Mouse (Mus musculus): ENCODE data around the gene Eif4ebp2. TPM values are rescaled to one million over a fixed set of nuclear protein-coding genes. Genes with fewer than 3 reads are reported as not detected.
A peak's percentile ranks its signal among the peaks of the same experiment; 100 is the strongest.

Gene Eif4ebp2
- polyA plus RNA-seq, 1 experiment from 2014 or later: 34.8 TPM

DNA sequence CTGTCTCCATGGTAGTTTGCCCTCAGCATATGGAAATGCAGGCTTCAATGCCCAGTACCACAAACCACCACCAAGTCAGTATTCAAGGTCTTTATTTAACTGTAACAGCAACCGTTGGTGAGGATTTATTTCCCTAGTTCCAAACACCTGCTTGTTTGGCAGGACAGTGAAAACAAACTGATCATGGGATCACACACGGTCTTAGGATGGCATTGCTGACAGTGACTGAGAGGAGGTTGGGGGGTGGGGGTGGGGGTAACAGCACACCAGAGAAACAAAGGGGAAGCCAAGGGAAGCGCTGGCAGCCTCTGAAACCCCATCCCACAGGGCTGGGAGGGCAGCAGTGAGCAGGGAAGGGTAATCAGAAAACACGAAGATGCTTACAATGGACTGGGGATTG lies 24.0 kb downstream of the Eif4ebp2 start:
- DNase-seq (ENCODE audit: low spot score) (no peak), ATAC-seq (ENCODE audit: insufficient read depth, low FRiP score, low TSS enrichment) (no peak)
- H3K9me3 ChIP-seq (ENCODE audit: control insufficient read depth, low read length): no peaks in the 10 kb centered on the region
- no peaks in the 10 kb centered on the region for H3K4me1 ChIP-seq (ENCODE audit: control insufficient read depth, insufficient read depth, low read length)
- peaks cover 10% of the 10 kb centered on the region for H3K36me3 ChIP-seq (ENCODE audit: control insufficient read depth, insufficient read depth, low read length)
- H3K4me3 ChIP-seq (ENCODE audit: low read depth, low read length): no peak overlapping the region
- no peak overlapping the region for H3K4me2 ChIP-seq (ENCODE audit: low read depth)
- H3K27me3 ChIP-seq (ENCODE audit: control insufficient read depth, insufficient read depth, low read length): no peaks in the 10 kb centered on the region
- no peak overlapping the region for H3K9ac ChIP-seq (ENCODE audit: low read length)
- H3K27ac ChIP-seq (ENCODE audit: low read depth, low read length): no peak overlapping the region
- 61% methylated on average over 4 of the region's 4 CpGs for WGBS

- Histone ChIP-seq H3K36me3 (ENCODE audit: control insufficient read depth, insufficient read depth, low read length) (peaks cover 6% of the 10 kb centered on the region), H3K27ac (ENCODE audit: low read depth, low read length) (no peak overlapping the region), H3K9ac (ENCODE audit: low read length) (no peak overlapping the region), H3K4me3 (ENCODE audit: low read depth, low read length) (no peak overlapping the region), H3K4me2 (ENCODE audit: low read depth) (no peak overlapping the region), H3K27me3 (ENCODE audit: control insufficient read depth, insufficient read depth, low read length) (no peaks in the 10 kb centered on the region), H3K9me3 (ENCODE audit: control insufficient read depth, low read length) (no peaks in the 10 kb centered on the region), H3K4me1 (ENCODE audit: control insufficient read depth, insufficient read depth, low read length) (no peaks in the 10 kb centered on the region)
- DNase-seq (ENCODE audit: low spot score): no peak
- 97% methylated on average over 6 of the region's 6 CpGs for WGBS
- no peak for ATAC-seq (ENCODE audit: insufficient read depth, low FRiP score, low TSS enrichment)
Observed at GRCm38 (mm10) chr10:61427951-61428350, 24.5 kb downstream of the Eif4ebp2 start.

DNA sequence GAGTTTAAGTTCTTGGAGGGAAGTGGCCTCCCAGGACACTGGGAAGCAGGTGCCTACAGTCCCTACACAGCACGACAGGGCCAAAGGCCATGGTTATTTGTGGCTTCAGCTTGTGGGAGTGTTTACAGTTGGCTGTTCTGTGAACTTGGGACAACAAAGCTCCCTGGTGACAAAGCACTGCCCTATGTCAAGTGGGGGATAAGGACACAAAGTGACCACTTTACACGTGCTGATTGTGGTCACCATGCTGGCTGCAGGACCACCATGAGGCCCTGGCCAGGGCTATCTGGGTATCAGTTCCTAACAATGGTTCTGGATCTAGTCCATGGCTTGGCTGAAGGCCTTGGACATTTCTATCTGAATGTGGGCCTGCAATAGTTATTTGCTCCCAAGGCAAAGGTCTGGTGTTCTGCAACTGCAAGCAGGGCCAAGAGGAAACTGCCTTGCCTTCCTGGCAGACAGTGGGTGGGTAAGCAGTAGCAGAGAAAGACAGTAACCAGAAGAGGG lies 26.2 kb downstream of the Eif4ebp2 start:
- Histone ChIP-seq H3K36me3 (ENCODE audit: control insufficient read depth, insufficient read depth, low read length) (peaks cover 2% of the 10 kb centered on the region; the same call in 1 of the 2 replicates), H3K27me3 (ENCODE audit: control insufficient read depth, insufficient read depth, low read length) (no peaks in the 10 kb centered on the region), H3K9me3 (ENCODE audit: control insufficient read depth, low read length) (no peaks in the 10 kb centered on the region), H3K27ac (ENCODE audit: low read depth, low read length) (no peak overlapping the region), H3K9ac (ENCODE audit: low read length) (no peak overlapping the region), H3K4me3 (ENCODE audit: low read depth, low read length) (no peak overlapping the region), H3K4me2 (ENCODE audit: low read depth) (no peak overlapping the region), H3K4me1 (ENCODE audit: control insufficient read depth, insufficient read depth, low read length) (no peaks in the 10 kb centered on the region)
- no peak for DNase-seq (ENCODE audit: low spot score)
- no peak for ATAC-seq (ENCODE audit: insufficient read depth, low FRiP score, low TSS enrichment)
- 54% methylated on average over 2 of the region's 2 CpGs for WGBS

GRCm38 (mm10) chr10:61425047-61425446 lies 27.4 kb downstream of the Eif4ebp2 start:
- DNase-seq (ENCODE audit: low spot score) (no peak), ATAC-seq (ENCODE audit: insufficient read depth, low FRiP score, low TSS enrichment) (no peak)
- Histone ChIP-seq H3K9me3 (ENCODE audit: control insufficient read depth, low read length) (no peaks in the 10 kb centered on the region), H3K4me3 (ENCODE audit: low read depth, low read length) (no peak overlapping the region), H3K4me1 (ENCODE audit: control insufficient read depth, insufficient read depth, low read length) (no peaks in the 10 kb centered on the region), H3K27ac (ENCODE audit: low read depth, low read length) (no peak overlapping the region), H3K36me3 (ENCODE audit: control insufficient read depth, insufficient read depth, low read length) (peaks cover 2% of the 10 kb centered on the region; the same call in 1 of the 2 replicates), H3K4me2 (ENCODE audit: low read depth) (no peak overlapping the region), H3K9ac (ENCODE audit: low read length) (no peak overlapping the region), H3K27me3 (ENCODE audit: control insufficient read depth, insufficient read depth, low read length) (peaks cover 4% of the 10 kb centered on the region)
- WGBS: 75% methylated on average over 2 of the region's 2 CpGs

DNA sequence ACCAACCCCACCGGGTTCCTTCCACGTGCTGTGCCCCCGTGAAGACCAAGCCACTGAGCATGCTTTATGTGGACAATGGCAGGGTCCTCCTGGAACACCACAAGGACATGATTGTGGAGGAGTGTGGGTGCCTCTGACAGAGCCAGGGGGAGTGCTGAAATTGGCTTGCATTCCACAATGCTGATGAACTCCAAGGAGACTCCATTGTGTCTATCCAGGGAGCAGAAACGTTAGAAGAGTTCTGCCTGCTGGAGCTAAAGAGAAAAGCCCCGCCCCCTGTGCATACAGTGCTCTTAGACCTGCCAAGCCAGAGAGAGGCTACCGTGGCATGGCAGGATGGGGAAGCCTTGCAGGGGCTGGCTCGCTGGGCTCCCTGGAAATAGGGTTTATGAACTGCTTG lies 28.0 kb downstream of the Eif4ebp2 start:
- Histone ChIP-seq H3K4me2 (ENCODE audit: low read depth) (no peak overlapping the region), H3K27ac (ENCODE audit: low read depth, low read length) (no peak overlapping the region)

DNA sequence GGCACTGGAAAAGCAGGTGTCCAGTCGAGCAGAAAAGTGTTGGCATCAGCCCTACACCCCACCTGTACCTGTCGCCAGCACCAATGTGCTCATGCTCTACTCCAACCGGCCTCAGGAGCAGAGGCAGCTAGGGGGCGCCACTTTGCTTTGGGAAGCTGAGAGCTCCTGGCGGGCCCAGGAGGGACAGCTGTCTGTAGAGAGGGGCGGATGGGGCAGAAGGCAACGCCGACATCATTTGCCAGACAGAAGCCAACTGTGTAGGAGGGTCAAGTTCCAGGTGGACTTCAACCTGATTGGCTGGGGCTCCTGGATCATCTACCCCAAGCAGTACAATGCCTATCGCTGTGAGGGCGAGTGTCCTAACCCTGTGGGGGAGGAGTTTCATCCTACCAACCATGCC lies 29.2 kb downstream of the Eif4ebp2 start:
- ATAC-seq (ENCODE audit: insufficient read depth, low FRiP score, low TSS enrichment): no peak
- no peaks in the 10 kb centered on the region for H3K9me3 ChIP-seq (ENCODE audit: control insufficient read depth, low read length)
- no peak overlapping the region for H3K27ac ChIP-seq (ENCODE audit: low read depth, low read length)
- 58% methylated on average over 10 of the region's 10 CpGs for WGBS
- peaks cover 3% of the 10 kb centered on the region; the same call in 1 of the 2 replicates for H3K4me1 ChIP-seq (ENCODE audit: control insufficient read depth, insufficient read depth, low read length)
- H3K9ac ChIP-seq (ENCODE audit: low read length): no peak overlapping the region
- H3K36me3 ChIP-seq (ENCODE audit: control insufficient read depth, insufficient read depth, low read length): no peaks in the 10 kb centered on the region
- no peak overlapping the region for H3K4me3 ChIP-seq (ENCODE audit: low read depth, low read length)
- no peak for DNase-seq (ENCODE audit: low spot score)
- peaks cover 22% of the 10 kb centered on the region for H3K27me3 ChIP-seq (ENCODE audit: control insufficient read depth, insufficient read depth, low read length)
- no peak overlapping the region for H3K4me2 ChIP-seq (ENCODE audit: low read depth)

More for the DNA sequence above, 28.0 kb downstream of the Eif4ebp2 start:
- Histone ChIP-seq H3K9me3 (ENCODE audit: control insufficient read depth, low read length) (no peaks in the 10 kb centered on the region), H3K36me3 (ENCODE audit: control insufficient read depth, insufficient read depth, low read length) (no peaks in the 10 kb centered on the region), H3K27me3 (ENCODE audit: control insufficient read depth, insufficient read depth, low read length) (peaks cover 10% of the 10 kb centered on the region), H3K9ac (ENCODE audit: low read length) (no peak overlapping the region), H3K4me3 (ENCODE audit: low read depth, low read length) (no peak overlapping the region), H3K4me1 (ENCODE audit: control insufficient read depth, insufficient read depth, low read length) (no peaks in the 10 kb centered on the region)
- ATAC-seq (ENCODE audit: insufficient read depth, low FRiP score, low TSS enrichment) (no peak), DNase-seq (ENCODE audit: low spot score) (no peak)
- 44% methylated on average over 7 of the region's 7 CpGs for WGBS

GRCm38 (mm10) chr10:61422861-61423260 lies 29.6 kb downstream of the Eif4ebp2 start:
- Histone ChIP-seq H3K36me3 (ENCODE audit: control insufficient read depth, insufficient read depth, low read length) (no peaks in the 10 kb centered on the region), H3K4me2 (ENCODE audit: low read depth) (no peak overlapping the region), H3K27ac (ENCODE audit: low read depth, low read length) (no peak overlapping the region), H3K9me3 (ENCODE audit: control insufficient read depth, low read length) (no peaks in the 10 kb centered on the region), H3K9ac (ENCODE audit: low read length) (no peak overlapping the region), H3K27me3 (ENCODE audit: control insufficient read depth, insufficient read depth, low read length) (peaks cover 26% of the 10 kb centered on the region), H3K4me3 (ENCODE audit: low read depth, low read length) (no peak overlapping the region), H3K4me1 (ENCODE audit: control insufficient read depth, insufficient read depth, low read length) (peaks cover 4% of the 10 kb centered on the region; the same call in 1 of the 2 replicates)
- 93% methylated on average over 12 of the region's 12 CpGs for WGBS
- ATAC-seq (ENCODE audit: insufficient read depth, low FRiP score, low TSS enrichment): no peak
- DNase-seq (ENCODE audit: low spot score): no peak

DNA sequence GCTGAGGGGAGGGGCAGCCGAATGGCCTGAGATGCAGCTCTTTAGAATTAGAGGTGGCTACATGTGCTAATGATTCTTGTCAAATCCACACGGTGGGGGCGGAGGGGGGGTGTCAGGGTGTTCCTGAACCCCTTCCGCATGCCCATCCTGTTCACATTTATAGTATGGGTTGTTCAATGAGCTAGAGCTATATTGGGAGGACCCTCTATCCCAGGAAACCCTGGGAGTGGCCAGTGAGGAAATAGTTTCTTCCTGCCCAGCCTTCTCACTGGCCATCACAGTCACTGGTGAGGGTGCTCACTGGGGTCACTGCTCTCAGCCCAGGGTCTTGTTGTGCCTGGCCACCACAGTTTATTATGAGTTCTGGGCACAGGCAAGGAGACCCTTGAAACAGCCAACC lies 32.5 kb downstream of the Eif4ebp2 start:
- H3K27me3 ChIP-seq (ENCODE audit: control insufficient read depth, insufficient read depth, low read length): peaks cover 46% of the 10 kb centered on the region
- H3K4me1 ChIP-seq (ENCODE audit: control insufficient read depth, insufficient read depth, low read length): peaks cover 4% of the 10 kb centered on the region; the same call in 1 of the 2 replicates
- ATAC-seq (ENCODE audit: insufficient read depth, low FRiP score, low TSS enrichment) (no peak), DNase-seq (ENCODE audit: low spot score) (no peak)
- WGBS: 70% methylated on average over 4 of the region's 4 CpGs
- no peak overlapping the region for H3K4me2 ChIP-seq (ENCODE audit: low read depth)
- no peak overlapping the region for H3K9ac ChIP-seq (ENCODE audit: low read length)
- H3K36me3 ChIP-seq (ENCODE audit: control insufficient read depth, insufficient read depth, low read length): no peaks in the 10 kb centered on the region
- no peak overlapping the region for H3K4me3 ChIP-seq (ENCODE audit: low read depth, low read length)
- no peaks in the 10 kb centered on the region for H3K9me3 ChIP-seq (ENCODE audit: control insufficient read depth, low read length)
- no peak overlapping the region for H3K27ac ChIP-seq (ENCODE audit: low read depth, low read length)

DNA sequence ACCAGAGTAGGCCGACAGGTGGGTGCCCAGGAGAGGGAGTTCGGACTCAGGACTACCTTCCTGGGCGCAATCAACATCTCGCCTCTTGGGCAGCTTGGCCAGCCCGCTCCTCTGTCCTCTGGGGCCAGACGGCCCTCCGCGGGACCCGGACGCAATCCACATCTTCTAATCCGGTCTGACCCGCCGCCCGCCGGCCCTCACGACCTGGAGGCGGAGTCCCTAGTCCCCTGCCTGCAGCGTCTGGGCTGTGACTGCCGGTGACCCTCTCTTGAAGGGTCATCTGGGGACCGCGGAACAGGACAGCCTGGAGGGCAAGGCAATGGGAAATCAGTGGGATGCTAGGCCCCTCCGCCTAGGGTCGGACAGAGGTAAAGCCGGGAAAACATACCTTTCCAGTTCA lies 33.3 kb downstream of the Eif4ebp2 start:
- H3K4me3 ChIP-seq (ENCODE audit: low read depth, low read length): no peak overlapping the region
- H3K9ac ChIP-seq (ENCODE audit: low read length): no peak overlapping the region
- ATAC-seq (ENCODE audit: insufficient read depth, low FRiP score, low TSS enrichment) (no peak), DNase-seq (ENCODE audit: low spot score) (peak; percentile 23)
- peaks cover 46% of the 10 kb centered on the region for H3K27me3 ChIP-seq (ENCODE audit: control insufficient read depth, insufficient read depth, low read length)
- under 1% methylated on average over 24 of the region's 24 CpGs for WGBS
- H3K4me2 ChIP-seq (ENCODE audit: low read depth): no peak overlapping the region
- H3K36me3 ChIP-seq (ENCODE audit: control insufficient read depth, insufficient read depth, low read length): no peaks in the 10 kb centered on the region
- H3K4me1 ChIP-seq (ENCODE audit: control insufficient read depth, insufficient read depth, low read length): peaks cover 4% of the 10 kb centered on the region; the same call in 1 of the 2 replicates
- no peaks in the 10 kb centered on the region for H3K9me3 ChIP-seq (ENCODE audit: control insufficient read depth, low read length)
- H3K27ac ChIP-seq (ENCODE audit: low read depth, low read length): no peak overlapping the region

Measured in neural tube, embryonic 11.5 days (tissue).